ENCODE assay signal across 32 mouse cellular contexts in genomic region chr11:43473115-43473514, GRCm38 (mm10). TPM values are rescaled to one million over a fixed set of nuclear protein-coding genes. Genes with fewer than 3 reads are reported as not detected.
DNase-seq lines count a peak whose midpoint lies in the region; ATAC-seq and TF ChIP-seq lines count a peak whose summit lies in the region.
"Had no signal": no experiment of that assay in that cellular context is flagged by ENCODE, and none has a peak within 500 bp of the region (broad histone marks: within the 10 kb centered on the region; RNA-seq: fewer than 3 reads in every experiment).

No protein-coding gene starts in this region.

- H3K9me3 ChIP-seq in heart, embryonic 10.5 days: no peaks in the 10 kb centered on the region
- no peaks in the 10 kb centered on the region for H3K9me3 ChIP-seq in neural tube, embryonic 13.5 days
- no peaks in the 10 kb centered on the region for H3K9me3 ChIP-seq in limb, embryonic 14.5 days (ENCODE audit: control insufficient read depth, low read length)
- H3K9me3 ChIP-seq: embryonic facial prominence, embryonic 13.5 days; forebrain, embryonic 12.5 days; heart, embryonic 12.5 days; intestine, embryonic 15.5 days; midbrain, embryonic 10.5 days; neural tube, embryonic 12.5 days had no signal

- 59% methylated on average over 1 of the region's 1 CpGs for WGBS in heart, embryonic 10.5 days
- WGBS in neural tube, embryonic 13.5 days: 32% methylated on average over 1 of the region's 1 CpGs
- WGBS in limb, embryonic 14.5 days: 19% methylated on average over 1 of the region's 1 CpGs

- H3K36me3 ChIP-seq in heart, embryonic 10.5 days: no peaks in the 10 kb centered on the region
- H3K36me3 ChIP-seq in neural tube, embryonic 13.5 days: no peaks in the 10 kb centered on the region
- H3K36me3 ChIP-seq in limb, embryonic 14.5 days (ENCODE audit: control insufficient read depth, insufficient read depth, low read length): no peaks in the 10 kb centered on the region
- H3K36me3 ChIP-seq: embryonic facial prominence, embryonic 13.5 days; forebrain, embryonic 12.5 days; heart, embryonic 12.5 days; intestine, embryonic 15.5 days; midbrain, embryonic 10.5 days; neural tube, embryonic 12.5 days had no signal

- no peak overlapping the region for H3K4me2 ChIP-seq in neural tube, embryonic 13.5 days
- H3K4me2 ChIP-seq in limb, embryonic 14.5 days (replicated peaks; ENCODE audit: low read depth, low read length, severe bottlenecking): no peak overlapping the region
- H3K4me2 ChIP-seq: forebrain, embryonic 12.5 days had no signal

- intact Hi-C loops in left cerebral cortex, postnatal 25 days (cut with DNase I): no loop called here

- no peak overlapping the region for H3K4me3 ChIP-seq in heart, embryonic 10.5 days
- H3K4me3 ChIP-seq in neural tube, embryonic 13.5 days: no peak overlapping the region
- H3K4me3 ChIP-seq in limb, embryonic 14.5 days (replicated peaks; ENCODE audit: low read length): no peak overlapping the region
- H3K4me3 ChIP-seq: forebrain, embryonic 12.5 days; intestine, embryonic 15.5 days; left cerebral cortex, adult 2 months; neural tube, embryonic 12.5 days had no signal

- H3K27ac ChIP-seq in heart, embryonic 10.5 days: no peak overlapping the region
- H3K27ac ChIP-seq in neural tube, embryonic 13.5 days (replicated peaks): 0 out of 2 replicates have a peak overlapping the region, but pooled peaks have one; percentile 18
- H3K27ac ChIP-seq in limb, embryonic 14.5 days (replicated peaks; ENCODE audit: low read depth, low read length): no peak overlapping the region
- H3K27ac ChIP-seq: embryonic facial prominence, embryonic 13.5 days; forebrain, embryonic 12.5 days; intestine, embryonic 15.5 days; kidney, postnatal 0 days; left cerebral cortex, adult 2 months; liver, embryonic 14.5 days; midbrain, embryonic 10.5 days; neural tube, embryonic 12.5 days had no signal

- peaks cover 6% of the 10 kb centered on the region; the same call in 1 of the 2 replicates for H3K27me3 ChIP-seq in heart, embryonic 10.5 days (ENCODE audit: insufficient read depth, poor library complexity, severe bottlenecking)
- 0 out of 2 replicates have a peak, but pooled peaks cover 6% of the 10 kb centered on the region for H3K27me3 ChIP-seq in neural tube, embryonic 13.5 days
- no peaks in the 10 kb centered on the region for H3K27me3 ChIP-seq in limb, embryonic 14.5 days (ENCODE audit: control insufficient read depth, insufficient read depth, low read length)
- H3K27me3 ChIP-seq: embryonic facial prominence, embryonic 13.5 days; heart, embryonic 12.5 days; intestine, embryonic 15.5 days; neural tube, embryonic 12.5 days had no signal

- peaks cover 13% of the 10 kb centered on the region for H3K4me1 ChIP-seq in heart, embryonic 10.5 days
- H3K4me1 ChIP-seq in neural tube, embryonic 13.5 days (replicated peaks): peaks cover 12% of the 10 kb centered on the region; the same call in 1 of the 2 replicates
- H3K4me1 ChIP-seq in limb, embryonic 14.5 days (ENCODE audit: control insufficient read depth, insufficient read depth, low read length): peaks cover 16% of the 10 kb centered on the region

- DNase-seq in heart, embryonic 10.5 days (ENCODE audit: low spot score): peak; percentile 42
- no peak for DNase-seq in heart, adult 18-20 months
- peak; percentile 1 for DNase-seq in layer of hippocampus, adult 11-12 months (ENCODE audit: low spot score)
- no peak for DNase-seq in layer of hippocampus, postnatal 36 days
- DNase-seq in neural tube, embryonic 10.5 days (ENCODE audit: extremely low spot score, low spot score): no peak
- peak; percentile 39 for DNase-seq in limb, embryonic 14.5 days (ENCODE audit: low spot score)
- DNase-seq in left cerebral cortex, postnatal 25 days (ENCODE audit: low spot score in 2 of 2): no peak
- DNase-seq: adrenal gland, postnatal 14 days; cerebellum, adult 11-12 months; cerebellum, adult 9-11 months; embryo, embryonic 11 days; kidney, adult 8-10 months; liver; lung, adult 2 months; lung, postnatal 10 days; right cerebral cortex, adult 18-20 months; spleen, adult 18-20 months; thymus, postnatal 14 days had no signal

- no peak overlapping the region for H3K9ac ChIP-seq in neural tube, embryonic 13.5 days
- no peak overlapping the region for H3K9ac ChIP-seq in limb, embryonic 14.5 days (ENCODE audit: low read depth, low read length, severe bottlenecking)
- H3K9ac ChIP-seq: embryonic facial prominence, embryonic 13.5 days; forebrain, embryonic 12.5 days; forebrain, postnatal 0 days; heart, embryonic 12.5 days; intestine, embryonic 15.5 days; liver, embryonic 14.5 days; neural tube, embryonic 12.5 days had no signal

- TF ChIP-seq POLR2A in limb, embryonic 14.5 days (IDR thresholded peaks at IDR 0.05; ENCODE audit: borderline replicate concordance, extremely low read depth, insufficient read depth, insufficient read length): no peak

- ATAC-seq in neural tube, embryonic 13.5 days (ENCODE audit: low read depth): peak; percentile 58; the same call in 1 of the 2 replicates
- no peak for ATAC-seq in limb, embryonic 14.5 days (ENCODE audit: low FRiP score, low read depth)
- ATAC-seq: Patski had no signal

RNA-seq across cellular contexts. Expression of gene C1qtnf2, which starts 1.0 kb away (rescaled TPM):
- 1.4 and 1.9 TPM in 2 replicates for polyA plus RNA-seq in heart, embryonic 10.5 days (2016; fragmentation: Nextera tagmentation; extraction: Ambion mirVana)
- 1 to 10 TPM; 3.8 to 4.2 TPM for total RNA-seq in heart, adult 18-20 months (2021)
- total RNA-seq in layer of hippocampus, postnatal 36 days (2021): 1 to 10 TPM; 1.2 to 1.6 TPM
- 12.5 and 12.8 TPM in 2 replicates for polyA plus RNA-seq in neural tube, embryonic 13.5 days (2015; fragmentation: Nextera tagmentation; extraction: Ambion mirVana)
- polyA plus RNA-seq in limb, embryonic 14.5 days (2012; rRNA removed): 32.7 and 32.9 TPM in 2 replicates
- polyA plus RNA-seq in limb, embryonic 14.5 days (2014; fragmentation: Nextera tagmentation; extraction: Ambion mirVana): 40.3 and 46.1 TPM in 2 replicates
- total RNA-seq in left cerebral cortex, postnatal 25 days (2021): 1 to 10 TPM; 1.6 to 1.8 TPM
- total RNA-seq: hematopoietic stem cell, adult 5-6 weeks; MEL had no signal
- polyA plus RNA-seq: Patski had no signal

RNA-seq across cellular contexts. Expression of gene Slu7, which starts 39.6 kb away (rescaled TPM):
- 36.6 and 44.1 TPM in 2 replicates for polyA plus RNA-seq in heart, embryonic 10.5 days (2016; fragmentation: Nextera tagmentation; extraction: Ambion mirVana)
- 10 to 100 TPM; 30.2 to 34.6 TPM for total RNA-seq in heart, adult 18-20 months (2021)
- 10 to 100 TPM; 59.6 to 60.1 TPM for total RNA-seq in layer of hippocampus, postnatal 36 days (2021)
- 66.8 and 68.2 TPM in 2 replicates for polyA plus RNA-seq in neural tube, embryonic 13.5 days (2015; fragmentation: Nextera tagmentation; extraction: Ambion mirVana)
- 8.2 and 15.5 TPM in 2 replicates for polyA plus RNA-seq in limb, embryonic 14.5 days (2012; rRNA removed)
- 48.2 and 52.1 TPM in 2 replicates for polyA plus RNA-seq in limb, embryonic 14.5 days (2014; fragmentation: Nextera tagmentation; extraction: Ambion mirVana)
- total RNA-seq in left cerebral cortex, postnatal 25 days (2021): 10 to 100 TPM; 54.8 to 55.7 TPM

RNA-seq across cellular contexts. Expression of gene Pttg1, which starts 47.1 kb away (rescaled TPM):
- 101 and 118 TPM in 2 replicates for polyA plus RNA-seq in heart, embryonic 10.5 days (2016; fragmentation: Nextera tagmentation; extraction: Ambion mirVana)
- 10 to 100 TPM; 85.4 to 89.1 TPM for total RNA-seq in heart, adult 18-20 months (2021)
- total RNA-seq in layer of hippocampus, postnatal 36 days (2021): 10 to 100 TPM; 20.6 to 26.4 TPM
- polyA plus RNA-seq in neural tube, embryonic 13.5 days (2015; fragmentation: Nextera tagmentation; extraction: Ambion mirVana): 51.6 and 56.1 TPM in 2 replicates
- polyA plus RNA-seq in limb, embryonic 14.5 days (2012; rRNA removed): 50.9 and 66.8 TPM in 2 replicates
- 80.9 and 86.5 TPM in 2 replicates for polyA plus RNA-seq in limb, embryonic 14.5 days (2014; fragmentation: Nextera tagmentation; extraction: Ambion mirVana)
- total RNA-seq in left cerebral cortex, postnatal 25 days (2021): 10 to 100 TPM; 25.5 to 27.4 TPM

RNA-seq across cellular contexts. Expression of gene Ccnjl, which starts 55.5 kb away (rescaled TPM):
- 24.7 and 33.2 TPM in 2 replicates for polyA plus RNA-seq in heart, embryonic 10.5 days (2016; fragmentation: Nextera tagmentation; extraction: Ambion mirVana)
- total RNA-seq in heart, adult 18-20 months (2021): 1 to 10 TPM; 1.3 to 1.6 TPM
- total RNA-seq in layer of hippocampus, postnatal 36 days (2021): 10 to 100 TPM in 1 of 2 experiments, 1 to 10 TPM in 1; 8.3 to 11.3 TPM
- polyA plus RNA-seq in neural tube, embryonic 13.5 days (2015; fragmentation: Nextera tagmentation; extraction: Ambion mirVana): 20.9 and 26.7 TPM in 2 replicates
- 5.1 and 5.9 TPM in 2 replicates for polyA plus RNA-seq in limb, embryonic 14.5 days (2012; rRNA removed)
- polyA plus RNA-seq in limb, embryonic 14.5 days (2014; fragmentation: Nextera tagmentation; extraction: Ambion mirVana): 7.7 and 11.5 TPM in 2 replicates
- total RNA-seq in left cerebral cortex, postnatal 25 days (2021): 1 to 10 TPM; 3.7 to 3.8 TPM
- total RNA-seq: MEL had no signal

Comparison
In these comparisons a context has a peak if more than half of its experiments do, and no peak if none do; other contexts are left out.
1. DNase-seq: peak in heart, embryonic 10.5 days (single experiment), layer of hippocampus, adult 11-12 months (single experiment) and limb, embryonic 14.5 days (single experiment); none in heart, adult 18-20 months (0 of 2), layer of hippocampus, postnatal 36 days (0 of 2), neural tube, embryonic 10.5 days (single experiment) and left cerebral cortex, postnatal 25 days (0 of 2).